Mouse (Mus musculus) ES-CJ7 (cell line): ENCODE data around the gene Dnajc2.
"Not testable (repeated sequence)": the region's sequence is repeated elsewhere in the genome, so short reads cannot be mapped to it uniquely, and the experiment has no call there.

Experiments
- DNase-seq: peaks from one replicate; pipeline ENCODE4 v3.0.0; 2011; ENCODE audit warnings: low read depth, low spot score

Gene Dnajc2

DNA sequence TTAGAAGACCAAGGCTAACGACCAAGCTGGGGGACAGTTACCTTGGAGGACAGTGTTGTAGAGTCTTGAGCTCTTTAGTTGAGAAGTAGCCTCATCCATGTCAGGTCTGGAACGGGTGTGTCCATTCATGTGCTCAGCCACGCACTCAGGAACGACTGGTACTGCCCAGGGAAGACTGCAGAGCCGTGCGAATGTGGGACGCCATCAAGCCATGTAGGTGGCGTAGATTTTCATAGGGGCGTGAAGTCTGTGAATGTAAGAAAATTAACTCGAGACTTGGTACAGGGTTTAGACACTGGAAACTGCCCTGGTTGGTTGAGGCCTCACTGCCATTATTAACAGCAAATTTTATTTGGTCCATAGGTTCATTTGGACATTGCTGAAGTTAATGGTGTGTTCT, 41.4 kb downstream of the Dnajc2 start:
- DNase-seq: no peak

DNA sequence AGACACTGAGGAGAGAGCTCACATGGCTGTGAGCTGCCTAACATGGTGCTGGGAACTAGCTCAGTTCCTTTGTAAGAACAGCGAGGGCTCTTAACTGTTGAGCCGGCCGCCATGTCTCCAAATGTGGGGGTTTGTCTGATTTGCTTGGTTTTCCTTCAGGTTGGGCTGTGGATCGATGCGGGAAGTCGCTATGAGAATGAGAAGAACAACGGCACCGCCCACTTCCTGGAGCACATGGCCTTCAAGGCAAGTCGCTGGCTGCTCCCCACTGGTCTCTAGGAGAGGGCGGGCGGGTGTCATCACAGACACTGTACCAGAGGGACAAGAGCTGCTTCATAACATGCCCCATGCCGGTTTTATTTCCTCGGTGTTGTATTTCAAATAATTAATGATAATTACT, 45.2 kb downstream of the Dnajc2 start:
- DNase-seq: peak; percentile 59

DNA sequence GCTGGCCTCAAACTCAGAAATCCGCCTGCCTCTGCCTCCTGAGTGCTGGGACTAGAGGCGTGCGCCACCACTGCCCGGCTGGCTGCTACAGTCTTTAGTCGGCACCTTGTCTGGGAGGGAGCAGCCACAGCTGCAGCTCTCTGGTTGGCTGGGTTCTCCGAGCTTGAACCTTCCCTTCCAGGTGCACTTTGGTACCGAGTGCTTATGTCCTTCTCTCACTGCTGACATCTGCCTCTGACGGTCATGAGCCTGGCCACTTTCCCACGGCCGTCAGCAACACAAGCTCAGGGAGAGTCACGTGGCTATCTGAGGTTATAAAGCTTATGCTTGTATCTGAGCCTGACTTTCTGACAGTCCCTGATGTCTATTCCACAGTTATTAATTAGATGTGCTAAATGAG, 45.9 kb downstream of the Dnajc2 start:
- no peak for DNase-seq

DNA sequence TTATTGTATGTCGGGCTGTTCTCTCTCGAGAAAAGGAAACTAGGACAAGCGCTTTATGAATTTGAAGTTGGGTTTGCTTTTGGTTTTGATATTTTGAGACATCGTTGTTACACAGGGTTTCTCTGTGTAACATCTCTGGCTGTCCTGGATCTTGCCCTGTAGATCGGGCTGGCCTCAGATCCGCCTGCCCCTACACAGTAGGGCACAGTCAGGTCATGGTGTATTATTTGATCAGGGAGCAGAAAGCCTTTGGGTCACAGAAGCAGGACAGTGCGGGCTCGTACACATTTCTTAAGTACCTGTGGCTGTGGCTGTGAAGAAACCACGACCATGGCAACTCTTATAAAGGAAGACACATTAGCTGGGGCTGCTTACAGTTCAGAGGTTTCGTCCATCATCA, 47.4 kb downstream of the Dnajc2 start:
- DNase-seq: no peak

DNA sequence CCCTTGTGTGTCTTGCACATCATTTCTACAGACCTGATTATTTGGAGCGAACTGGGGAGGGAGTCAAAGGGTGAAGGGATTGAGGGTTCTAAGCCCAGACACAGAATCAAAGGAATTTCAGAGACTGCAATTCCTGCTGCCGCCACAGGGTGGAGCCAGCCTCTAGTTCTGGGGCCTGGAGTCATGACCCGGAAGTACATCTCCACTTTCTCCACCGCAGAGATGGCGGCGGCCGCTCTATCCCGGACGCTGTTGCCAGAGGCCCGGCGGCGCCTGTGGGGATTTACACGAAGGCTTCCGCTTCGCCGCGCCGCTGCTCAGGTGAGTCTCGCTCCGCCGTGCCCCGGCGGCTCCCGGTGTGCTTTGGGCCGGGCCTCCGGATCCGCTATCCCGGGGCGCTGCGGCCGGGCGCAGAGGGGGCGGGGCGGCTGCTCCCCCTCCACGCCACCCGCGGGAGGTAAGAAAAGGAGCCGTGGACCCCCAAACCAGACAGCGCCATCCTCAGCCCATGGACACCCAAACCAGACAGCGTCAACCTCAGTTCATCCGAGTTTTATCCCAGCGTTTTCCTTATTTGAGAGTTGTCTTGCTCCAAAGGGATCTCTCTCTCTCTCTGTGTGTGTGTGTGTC, 48.0 kb downstream of the Dnajc2 start, which contains the start of gene Pmpcb:
Pmpcb (plus strand) TSS at position 186 of the 630 bp plus-strand sequence.
- peak; percentile 92 for DNase-seq

DNA sequence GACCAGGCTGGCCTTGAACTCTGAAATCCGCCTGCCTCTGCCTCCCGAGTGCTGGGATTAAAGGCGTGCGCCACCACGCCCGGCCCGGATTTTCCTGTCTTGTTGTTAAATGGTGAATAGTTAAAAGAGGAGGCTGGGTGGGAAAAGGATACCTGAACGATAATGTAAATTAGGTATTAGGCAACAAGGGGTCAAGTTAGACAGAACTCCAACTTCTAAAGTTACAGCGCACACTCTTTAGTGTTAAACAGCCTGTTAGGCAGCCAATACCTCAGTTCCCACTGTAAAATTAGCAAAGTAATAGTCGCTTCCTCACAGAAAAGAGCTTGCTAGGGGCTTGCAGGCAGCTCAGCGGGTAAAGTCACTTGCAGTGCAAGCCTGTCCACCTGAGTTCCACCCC, 49.0 kb downstream of the Dnajc2 start:
- no peak for DNase-seq

DNA sequence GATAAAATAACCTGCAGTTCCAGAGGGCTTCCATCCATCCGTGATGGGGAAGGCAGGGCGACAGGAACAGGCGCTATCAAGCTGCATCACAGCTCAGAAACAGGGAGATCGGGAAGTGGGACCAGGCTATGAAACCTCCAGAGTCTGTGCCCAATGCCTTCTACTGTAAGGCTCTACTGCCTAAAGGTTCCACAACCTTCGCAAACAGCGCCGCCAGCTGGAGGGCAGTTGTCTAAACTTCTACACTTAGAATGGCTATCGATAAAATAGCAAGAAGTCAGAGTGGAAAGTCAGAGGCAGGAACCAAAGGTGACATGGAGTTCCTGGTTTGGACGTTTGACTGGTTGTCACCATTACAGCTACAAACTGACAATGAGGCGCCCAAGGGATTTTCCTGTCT, 49.5 kb downstream of the Dnajc2 start:
- DNase-seq: peak; percentile 90

DNA sequence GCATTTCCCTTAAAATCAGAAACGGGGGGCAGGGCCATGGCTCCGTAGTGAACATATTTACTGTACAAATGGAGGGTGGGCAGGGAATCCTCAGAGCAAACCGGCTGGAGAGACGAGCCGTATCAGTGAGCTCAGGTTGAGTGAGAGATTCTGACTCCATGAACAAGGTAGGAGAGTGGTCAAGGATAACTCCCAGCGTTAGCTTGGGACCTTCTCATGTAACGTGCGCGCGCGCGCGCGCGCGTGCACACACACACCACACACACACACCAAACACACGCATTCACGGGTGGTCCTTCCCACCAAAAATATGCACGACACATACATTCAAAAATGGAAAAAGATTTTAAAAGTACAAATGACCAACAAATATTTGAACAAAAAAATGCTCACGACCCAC, 50.0 kb downstream of the Dnajc2 start:
- DNase-seq: no peak

DNA sequence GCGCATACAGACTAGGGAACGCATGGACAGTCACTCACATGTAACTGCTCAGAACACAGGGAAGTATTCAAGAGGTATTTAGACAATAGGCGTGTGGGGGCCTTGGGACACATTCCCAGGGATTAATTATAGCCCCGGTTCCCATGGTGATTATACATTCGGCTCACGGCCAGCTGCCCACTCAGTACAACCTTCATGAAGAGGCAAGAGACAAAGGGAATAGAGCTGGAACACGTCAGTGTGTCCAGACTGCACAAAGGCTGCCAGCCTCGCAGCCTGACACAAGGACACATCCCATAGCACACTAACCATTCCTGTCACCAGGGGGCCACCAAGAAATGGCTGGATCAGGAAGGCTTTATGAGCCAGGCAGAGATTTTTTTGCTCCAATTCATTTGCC, 52.1 kb downstream of the Dnajc2 start:
- DNase-seq: peak; percentile 61

DNA sequence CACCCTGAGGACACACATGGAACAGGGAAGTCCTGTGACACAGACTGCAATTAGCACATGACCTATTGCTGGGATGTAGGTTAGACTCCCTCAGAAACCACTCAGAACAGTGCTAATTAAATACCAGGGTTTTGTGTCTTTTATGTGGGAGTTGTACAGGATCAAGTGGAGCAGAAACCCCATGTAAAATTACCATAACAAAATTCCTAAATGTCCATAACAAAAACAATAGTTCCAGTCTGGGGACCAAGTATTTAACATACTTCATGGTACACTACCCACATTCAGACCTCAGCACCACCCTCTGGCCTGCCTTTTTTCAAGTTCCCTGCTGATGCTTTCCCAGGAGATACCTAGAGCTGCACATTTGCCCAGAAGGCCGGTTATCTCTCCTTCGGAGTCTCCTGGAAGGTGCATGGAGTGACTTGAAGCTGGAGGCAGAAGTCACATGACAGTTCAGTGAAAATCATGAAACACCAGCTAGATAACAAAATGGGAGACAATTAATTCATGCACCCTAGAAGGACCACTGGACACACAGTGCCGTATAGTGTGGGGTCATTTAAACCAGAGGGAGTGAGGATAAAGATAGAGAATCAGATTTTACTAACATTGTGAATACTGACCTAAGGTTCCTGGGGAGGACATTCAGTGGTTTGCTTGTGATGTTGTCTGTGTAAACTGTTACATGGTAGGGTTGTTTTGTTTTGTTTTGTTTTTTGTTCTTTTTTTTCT, 52.7 kb downstream of the Dnajc2 start:
- DNase-seq: peak; percentile 73

DNA sequence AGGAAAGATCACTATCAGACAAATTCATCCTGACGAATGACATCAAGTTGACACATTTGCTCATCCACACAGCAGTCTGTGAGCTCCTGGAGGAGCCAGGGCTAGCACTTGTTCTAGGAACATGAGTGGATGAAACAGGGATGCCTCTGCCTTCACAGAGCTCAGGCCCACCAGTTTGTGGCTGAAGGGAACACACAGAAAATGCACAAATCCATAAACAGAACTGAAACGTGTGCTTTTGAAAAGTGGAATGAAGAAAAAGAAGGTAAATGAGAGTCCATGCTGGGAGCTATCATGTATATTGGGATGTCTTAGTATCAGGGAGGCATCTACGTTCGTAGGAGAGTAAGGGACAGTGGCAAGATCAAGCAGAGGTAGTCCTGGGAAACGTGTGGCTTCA, 55.9 kb downstream of the Dnajc2 start:
- DNase-seq: no peak

DNA sequence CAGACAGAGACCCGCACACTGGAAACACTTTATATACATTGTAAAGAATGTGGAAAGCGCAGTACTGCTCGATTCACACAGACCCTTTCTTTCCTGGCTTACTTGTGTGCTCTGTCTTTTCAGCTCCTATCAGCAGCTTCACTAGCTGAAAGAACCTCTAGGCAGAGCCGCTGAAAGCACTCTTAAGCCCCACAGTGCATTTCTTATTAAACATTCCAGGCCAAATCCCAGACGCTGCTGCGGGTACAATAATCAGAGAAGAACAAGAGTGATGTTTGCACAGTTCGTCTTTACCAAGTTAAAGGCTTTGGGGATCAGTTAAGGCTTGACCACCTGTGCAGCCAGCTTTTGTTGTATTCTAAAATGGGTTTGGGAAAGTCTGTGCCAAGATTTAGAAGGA, 60.2 kb downstream of the Dnajc2 start:
- DNase-seq: no peak

DNA sequence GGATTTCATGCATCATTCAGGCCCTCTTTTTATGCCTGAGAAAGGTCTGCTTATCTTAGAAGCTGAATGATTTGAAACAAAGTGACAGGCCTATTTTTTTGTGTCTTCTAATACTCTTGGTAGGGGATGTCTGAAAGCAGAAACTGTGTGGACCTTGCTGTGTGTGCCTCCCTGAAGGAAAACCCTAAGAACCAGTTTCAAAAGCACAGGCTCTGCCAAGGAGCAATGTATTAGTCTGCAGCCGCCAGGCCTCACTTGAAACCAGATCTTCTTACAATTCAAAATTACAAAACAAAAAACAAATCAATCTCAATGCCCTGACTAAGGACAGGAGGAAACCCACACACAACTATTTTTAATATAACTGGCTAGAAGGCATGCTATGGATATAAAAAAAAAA, 60.6 kb downstream of the Dnajc2 start:
- no peak for DNase-seq

DNA sequence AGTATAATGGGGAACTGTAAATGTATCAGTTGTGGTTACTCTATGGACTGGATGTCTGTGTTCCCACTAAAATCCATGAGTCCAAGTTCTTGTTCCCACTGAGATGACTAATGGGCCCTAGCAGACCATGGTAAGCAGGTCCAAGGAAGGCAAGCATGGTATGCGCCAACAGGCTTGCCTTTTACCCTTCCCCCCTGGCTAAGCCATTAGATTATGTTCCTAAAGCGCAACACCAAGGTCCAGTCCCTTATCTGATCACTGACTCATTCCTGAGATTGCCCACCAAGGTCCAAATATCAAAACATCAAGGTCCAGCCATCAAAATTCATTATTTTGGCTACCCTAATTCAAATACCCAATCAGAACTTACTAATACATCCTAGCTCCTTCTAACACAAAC, 65.8 kb downstream of the Dnajc2 start:
- DNase-seq: no peak

DNA sequence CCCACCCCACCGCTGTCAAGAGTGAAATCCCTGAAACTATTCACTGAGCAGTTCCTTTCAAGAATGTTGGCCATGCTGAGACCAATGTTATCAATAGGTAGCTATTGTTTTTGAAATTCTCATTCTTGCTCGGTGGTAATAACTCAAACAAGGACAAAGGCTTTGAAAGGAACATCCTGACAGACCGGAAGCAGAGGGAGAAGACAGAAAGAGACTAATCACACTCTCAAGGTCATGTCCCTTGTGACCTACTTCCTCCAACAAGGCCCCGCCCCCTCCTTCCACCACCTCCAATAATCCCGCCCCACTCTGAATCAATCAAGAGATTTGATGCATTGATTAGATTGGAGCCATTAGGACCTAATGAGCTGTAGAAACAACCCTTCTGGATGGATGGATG, 66.5 kb downstream of the Dnajc2 start:
- DNase-seq: peak; percentile 52

DNA sequence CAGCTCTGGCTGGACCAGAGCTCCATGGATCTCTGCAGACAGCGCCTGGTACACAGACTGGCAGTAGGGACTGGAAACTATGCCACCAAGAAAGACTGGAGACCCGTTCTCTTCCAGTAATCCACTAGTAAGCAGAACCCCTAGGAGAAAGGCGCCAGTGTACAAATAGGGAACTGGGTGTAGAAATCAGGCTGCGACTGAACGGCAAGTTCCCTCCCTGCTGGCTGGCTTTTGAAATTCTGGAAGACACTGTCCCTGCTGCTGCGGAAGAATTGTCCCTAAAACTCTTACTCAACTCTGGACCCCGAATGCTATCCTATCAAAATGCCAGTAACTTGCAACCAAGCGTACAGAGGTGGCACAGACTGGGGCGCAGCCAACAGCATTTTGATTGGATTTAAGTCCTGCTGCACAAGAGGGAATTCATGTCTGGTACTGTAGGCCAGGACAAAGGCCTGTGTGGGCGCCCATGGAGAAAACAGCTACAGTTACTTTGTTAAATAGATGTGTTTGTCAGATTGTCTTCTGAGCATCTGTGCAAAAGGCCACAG, 67.8 kb downstream of the Dnajc2 start:
- no peak for DNase-seq

DNA sequence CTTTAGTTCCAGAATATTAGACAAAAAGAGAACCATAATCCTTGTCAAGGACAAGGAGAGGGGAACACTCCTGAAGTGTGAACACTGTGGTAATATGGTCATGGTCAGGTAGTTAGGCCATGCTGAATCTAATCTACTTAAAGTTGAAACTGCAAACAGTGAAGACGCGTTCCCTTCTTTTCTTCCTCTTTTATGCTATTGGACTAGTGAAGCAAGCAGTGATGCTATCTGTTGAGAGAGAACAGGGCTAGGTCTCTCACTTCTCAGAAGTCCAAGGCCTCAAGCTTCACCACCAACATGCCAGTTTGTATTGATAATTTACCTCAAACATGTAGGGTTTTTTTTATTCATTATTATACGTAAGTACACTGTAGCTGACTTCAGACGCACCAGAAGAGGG, 70.6 kb downstream of the Dnajc2 start:
- no peak for DNase-seq

DNA sequence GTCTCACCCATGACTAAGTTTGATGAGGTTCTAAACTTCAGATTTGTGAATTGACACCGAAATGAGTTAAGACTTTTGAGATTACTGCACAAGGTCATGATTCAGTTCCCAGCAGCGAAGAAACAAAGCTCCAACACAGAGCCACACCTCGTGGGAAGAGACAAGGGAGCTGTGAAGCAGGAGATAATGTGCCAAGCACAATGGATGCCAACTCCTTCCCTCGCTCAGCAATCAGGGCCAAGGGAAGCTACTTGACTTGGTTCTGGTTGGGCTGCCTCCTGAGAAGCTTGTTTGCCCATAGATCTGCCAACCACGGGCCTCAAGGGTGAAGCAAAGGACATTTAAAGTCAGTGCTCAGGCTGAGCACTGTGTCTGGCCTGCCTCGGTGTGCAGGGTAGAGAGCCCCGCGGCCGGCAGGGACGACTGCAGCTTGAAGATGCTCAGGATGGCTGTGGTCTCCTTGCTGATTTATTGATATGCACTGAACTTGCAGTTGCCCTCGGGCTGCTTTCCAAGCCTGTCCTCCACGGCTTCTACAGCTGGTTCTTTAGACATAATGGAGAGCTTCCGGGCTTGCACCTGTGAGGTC, 72.8 kb downstream of the Dnajc2 start:
- no peak for DNase-seq

DNA sequence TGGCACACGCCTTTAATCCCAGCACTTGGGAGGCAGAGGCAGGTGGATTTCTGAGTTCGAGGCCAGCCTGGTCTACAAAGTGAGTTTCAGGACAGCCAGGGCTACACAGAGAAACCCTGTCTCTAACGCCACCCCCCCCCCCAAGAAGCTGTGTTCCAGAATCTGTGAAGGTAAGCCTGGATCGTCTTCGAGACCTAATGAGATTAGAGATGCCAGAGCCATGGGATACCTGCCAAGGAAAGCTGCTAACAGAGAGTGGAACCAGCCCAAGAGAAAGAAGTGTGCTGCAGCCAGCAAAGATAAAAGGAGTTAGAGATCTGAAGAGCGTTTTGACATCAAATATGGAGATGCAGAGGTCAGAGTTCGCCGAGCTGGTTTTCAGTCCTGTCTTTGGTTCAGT, 77.0 kb downstream of the Dnajc2 start:
- DNase-seq: not testable (repeated sequence)
